Mouse (Mus musculus) spleen, adult 2 months (tissue): ENCODE measurements around the gene Treml1. TPM values are rescaled to one million over a fixed set of nuclear protein-coding genes. Genes with fewer than 3 reads are reported as not detected.
"Not testable (repeated sequence)": the region's sequence is repeated elsewhere in the genome, so short reads cannot be mapped to it uniquely, and the experiment has no call there.

Experiments
- DNase-seq, 2 experiments: peaks; one replicate each; pipeline versions ENCODE4 v3.0.0 to v3.0.0-alpha.2; 2012 to 2021; ENCODE audit warnings: low spot score in 2 of 2, low read depth in 1 of 2
- H3K27ac ChIP-seq: fragments of 200-500 bp; 2 replicates; pipeline ENCODE4 v1.5.1; 2012; ENCODE audit warnings: low read length, inconsistent platforms; ENCODE audit not compliant: insufficient read depth
- H3K27me3 ChIP-seq: fragments of 200-500 bp; 2 replicates; pipeline ENCODE4 v1.6.1; 2012; ENCODE audit warnings: mild to moderate bottlenecking, moderate library complexity, low read length, inconsistent platforms; ENCODE audit not compliant: control insufficient read depth, insufficient read depth
- H3K36me3 ChIP-seq: fragments of 200-500 bp; 2 replicates; pipeline ENCODE4 v1.6.1; 2012; ENCODE audit warnings: mild to moderate bottlenecking, low read length, inconsistent platforms; ENCODE audit not compliant: control insufficient read depth, insufficient read depth
- H3K4me1 ChIP-seq: fragments of 200-500 bp; 2 replicates; pipeline ENCODE4 v1.6.1; 2011; ENCODE audit warnings: inconsistent platforms; ENCODE audit not compliant: control insufficient read depth, insufficient read depth, insufficient read length
- H3K4me3 ChIP-seq: fragments of 200-500 bp; 2 replicates; pipeline ENCODE4 v1.5.1; 2011; ENCODE audit warnings: mild to moderate bottlenecking, inconsistent platforms; ENCODE audit not compliant: insufficient read depth, insufficient read length; ENCODE audit errors: extremely low read depth
- CTCF ChIP-seq: fragments of 200-500 bp; IDR thresholded peaks from 2 replicates; pipeline ENCODE4 v1.5.1; 2011; ENCODE audit warnings: mild to moderate bottlenecking, inconsistent platforms; ENCODE audit not compliant: insufficient read depth, insufficient read length, insufficient replicate concordance; ENCODE audit errors: extremely low read depth
- POLR2A ChIP-seq: fragments of 200-500 bp; IDR thresholded peaks from 2 replicates; pipeline ENCODE4 v1.6.1; 2011; ENCODE audit warnings: low read depth, low read length, inconsistent platforms
- WGBS: fragments of 180-500 bp; shearing (Covaris S2); methylation state at CpG from one replicate; pipeline ENCODE4 v1.1.7; 2018; 5-methylcytosine and 5-hydroxymethylcytosine counted together
- polyA plus RNA-seq: library from polyadenylated mRNA; depleted of rRNA; stranded (reverse); fragments of >200 nt; gene quantifications from 2 replicates; pipeline ENCODE4 v1.2.3, GENCODE M21; 2012

The Treml1 gene
- polyA plus RNA-seq, 1 experiment: 38.3 TPM

DNA sequence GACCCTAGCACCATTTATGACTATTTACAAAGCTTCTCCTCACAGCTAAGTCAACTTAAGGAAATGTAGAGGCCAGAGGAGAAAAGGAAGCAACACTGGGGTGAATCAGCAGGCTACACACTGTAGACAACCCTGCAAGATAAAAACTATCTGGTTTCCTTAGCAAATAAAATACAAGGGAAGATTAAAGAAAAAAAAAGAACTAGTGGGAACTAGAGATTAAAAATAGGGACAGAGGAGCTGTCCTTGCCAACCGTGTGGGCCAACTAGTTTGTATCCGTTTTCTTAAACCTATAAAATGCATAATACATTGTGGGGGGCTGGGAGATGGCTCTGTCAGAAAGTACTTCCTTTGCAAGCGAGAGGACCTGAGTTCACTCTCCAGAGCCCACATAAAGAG lies 17.8 kb upstream of the Treml1 start:
- Histone ChIP-seq H3K4me1 (no peaks in the 10 kb centered on the region), H3K27me3 (no peaks in the 10 kb centered on the region), H3K4me3 (no peak overlapping the region), H3K27ac (no peak overlapping the region), H3K36me3 (no peaks in the 10 kb centered on the region)
- TF ChIP-seq CTCF: no peak
- no peak for TF ChIP-seq POLR2A
- 32% methylated on average over 3 of the region's 3 CpGs for WGBS
- no peak for DNase-seq

GRCm38 (mm10) chr17:48343065-48343464 lies 16.7 kb upstream of the Treml1 start:
- TF ChIP-seq POLR2A (no peak), CTCF (no peak)
- DNase-seq: no peak
- Histone ChIP-seq H3K27me3 (no peaks in the 10 kb centered on the region), H3K4me1 (no peaks in the 10 kb centered on the region), H3K36me3 (no peaks in the 10 kb centered on the region), H3K27ac (no peak overlapping the region), H3K4me3 (no peak overlapping the region)
- WGBS: 90% methylated on average over 2 of the region's 2 CpGs

- H3K4me1 ChIP-seq: no peaks in the 10 kb centered on the region
Measured at GRCm38 (mm10) chr17:48345824-48346223, 13.9 kb upstream of the Treml1 start.

GRCm38 (mm10) chr17:48346231-48346630 lies 13.5 kb upstream of the Treml1 start, which contains the start of gene Trem2:
Trem2 (plus strand) TSS chr17:48346401.
- Histone ChIP-seq H3K27ac (no peak within 1 kb of the TSS), H3K27me3 (no peaks in the 10 kb centered on the region), H3K36me3 (no peaks in the 10 kb centered on the region), H3K4me1 (no peaks in the 10 kb centered on the region), H3K4me3 (no peak within 1 kb of the TSS)
- no peak for TF ChIP-seq CTCF
- no peak for TF ChIP-seq POLR2A
- DNase-seq: no peak
- 77% methylated on average over 5 of the region's 5 CpGs for WGBS

More at GRCm38 (mm10) chr17:48345824-48346223, 13.9 kb upstream of the Treml1 start:
- no peak for DNase-seq
- H3K27me3 ChIP-seq: no peaks in the 10 kb centered on the region
- H3K27ac ChIP-seq: no peak overlapping the region
- WGBS: 84% methylated on average over 4 of the region's 4 CpGs
- H3K4me3 ChIP-seq: no peak overlapping the region
- H3K36me3 ChIP-seq: no peaks in the 10 kb centered on the region
- TF ChIP-seq CTCF (no peak), POLR2A (no peak)

DNA sequence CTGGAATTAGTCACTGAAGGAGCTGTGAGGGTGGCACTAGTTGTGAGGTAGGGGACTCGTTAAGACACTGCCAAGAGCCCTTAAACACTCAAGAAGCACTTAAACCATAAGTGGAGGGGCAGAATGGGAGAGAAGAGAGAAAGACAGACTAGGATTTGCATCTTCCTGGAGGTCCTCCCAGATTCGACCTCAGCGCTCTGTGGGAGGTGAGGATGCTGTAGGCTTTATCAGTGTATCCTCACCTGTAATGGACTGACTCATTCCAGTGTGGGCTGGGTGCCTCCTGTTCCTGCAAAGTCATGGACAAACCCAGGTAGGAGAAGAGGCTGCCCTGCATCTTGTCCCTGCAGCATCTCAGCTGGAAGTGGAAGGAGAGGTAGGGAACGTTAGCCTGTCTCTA lies 12.9 kb upstream of the Treml1 start:
- H3K27me3 ChIP-seq: no peaks in the 10 kb centered on the region
- TF ChIP-seq POLR2A (no peak), CTCF (no peak)
- H3K27ac ChIP-seq: no peak overlapping the region
- no peaks in the 10 kb centered on the region for H3K36me3 ChIP-seq
- 66% methylated on average over 4 of the region's 4 CpGs for WGBS
- DNase-seq: no peak
- no peak overlapping the region for H3K4me3 ChIP-seq
- H3K4me1 ChIP-seq: no peaks in the 10 kb centered on the region

DNA sequence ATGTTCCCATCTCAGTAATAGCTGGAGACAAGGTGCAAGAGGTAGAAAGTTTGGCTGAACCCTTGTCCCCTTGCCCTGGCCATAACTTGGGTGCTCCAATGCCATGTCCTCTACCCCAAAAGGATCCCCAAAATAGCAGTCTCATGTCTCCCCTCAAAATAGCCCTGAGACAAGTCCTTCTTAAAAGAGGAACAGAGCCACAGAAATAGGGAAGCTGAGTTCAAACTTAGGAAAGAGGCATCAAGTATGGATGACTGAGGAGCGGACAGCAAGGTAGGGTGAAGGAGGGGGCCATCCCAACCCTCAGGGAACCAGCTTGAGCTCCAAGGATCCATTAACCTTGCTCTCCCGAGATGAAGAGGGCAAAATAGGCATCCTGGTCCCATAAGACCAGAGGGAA lies 12.4 kb upstream of the Treml1 start:
- H3K4me3 ChIP-seq: no peak overlapping the region
- WGBS: 56% methylated on average over 2 of the region's 2 CpGs

DNA sequence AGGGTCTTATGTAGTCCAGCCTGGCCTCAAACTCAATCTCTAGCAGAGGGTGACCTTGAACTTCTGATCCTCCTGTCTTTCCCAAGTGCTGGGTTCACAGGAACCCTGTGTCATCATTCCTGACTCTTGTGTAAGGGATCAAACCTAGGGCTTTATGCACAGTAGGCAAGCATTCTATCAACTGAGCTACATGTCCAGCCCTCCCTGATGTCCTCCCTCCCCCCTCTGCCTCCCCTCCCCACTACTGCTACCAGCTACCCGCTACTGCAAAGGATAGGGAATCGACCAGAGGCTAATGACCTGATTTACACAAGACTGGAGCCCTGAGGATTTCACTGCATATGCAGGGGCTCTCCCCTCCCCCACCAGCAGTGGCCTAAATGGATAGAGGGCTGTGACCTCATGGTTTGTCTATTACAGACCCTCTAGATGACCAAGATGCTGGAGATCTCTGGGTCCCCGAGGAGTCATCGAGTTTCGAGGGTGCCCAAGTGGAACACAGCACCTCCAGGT lies 9.0 kb upstream of the Treml1 start:
- Histone ChIP-seq H3K36me3 (no peaks in the 10 kb centered on the region), H3K27ac (no peak overlapping the region), H3K4me3 (no peak overlapping the region), H3K27me3 (no peaks in the 10 kb centered on the region), H3K4me1 (no peaks in the 10 kb centered on the region)
- 78% methylated on average over 5 of the region's 5 CpGs for WGBS
- no peak for DNase-seq
- TF ChIP-seq POLR2A: no peak
- no peak for TF ChIP-seq CTCF

More for the DNA sequence above, 12.4 kb upstream of the Treml1 start:
- Histone ChIP-seq H3K27me3 (no peaks in the 10 kb centered on the region), H3K36me3 (no peaks in the 10 kb centered on the region), H3K27ac (no peak overlapping the region), H3K4me1 (no peaks in the 10 kb centered on the region)
- TF ChIP-seq CTCF: no peak
- no peak for TF ChIP-seq POLR2A
- DNase-seq: no peak

- not testable (repeated sequence) for DNase-seq, H3K27me3 ChIP-seq, H3K4me1 ChIP-seq, H3K27ac ChIP-seq, H3K4me3 ChIP-seq, H3K36me3 ChIP-seq
- WGBS: 89% methylated on average over 7 of the region's 7 CpGs
Measured at GRCm38 (mm10) chr17:48352976-48353375, 6.7 kb upstream of the Treml1 start.
